Comparison of ENCODE assay signal across 18 mouse cellular contexts in genomic region chr1:190996346-190996877, GRCm38 (mm10). TPM values are rescaled to one million over a fixed set of nuclear protein-coding genes. Genes with fewer than 3 reads are reported as not detected.
A peak's percentile ranks its signal among the peaks of the same experiment; 100 is the strongest.
DNase-seq lines count a peak whose midpoint lies in the region; ATAC-seq and TF ChIP-seq lines count a peak whose summit lies in the region.
"Had no signal": no experiment of that assay in that cellular context is flagged by ENCODE, and none has a peak within 500 bp of the region (broad histone marks: within the 10 kb centered on the region; RNA-seq: fewer than 3 reads in every experiment).

No protein-coding gene starts in this region.

- peak; percentile 64 for TF ChIP-seq RAD21 in CH12.LX (IDR thresholded peaks at IDR 0.05; ENCODE audit: low read depth, low read length)

- TF ChIP-seq CTCF in left cerebral cortex, adult 2 months (IDR thresholded peaks at IDR 0.05) = peak; percentile 44
- TF ChIP-seq CTCF in CH12.LX (conservative IDR thresholded peaks at IDR 0.05 in 1 of 2, IDR thresholded peaks at IDR 0.05 in 1 of 2; ENCODE audit: low read depth in 2 of 2, low read length in 2 of 2) = peak in 1 of 2 experiments; percentile 62; a peak in 3 of 4 replicates
- TF ChIP-seq CTCF in bone marrow macrophage, adult 2 months (IDR thresholded peaks at IDR 0.05; ENCODE audit: low read depth, low read length) = no peak

- H3K27ac ChIP-seq in forebrain, embryonic 11.5 days (ENCODE audit: low read depth, low read length) = no peak overlapping the region
- H3K27ac ChIP-seq in forebrain, embryonic 14.5 days (ENCODE audit: low read depth, low read length) = no peak overlapping the region
- no peak overlapping the region for H3K27ac ChIP-seq in left cerebral cortex, adult 2 months
- H3K27ac ChIP-seq in CH12.LX (ENCODE audit: insufficient read depth, low read depth) = no peak overlapping the region
- H3K27ac ChIP-seq in bone marrow macrophage, adult 2 months (ENCODE audit: insufficient read depth, low read depth, low read length) = peak overlapping the region; percentile 90
- H3K27ac ChIP-seq: embryonic facial prominence, embryonic 12.5 days; forebrain, embryonic 12.5 days; limb, embryonic 12.5 days; midbrain, embryonic 15.5 days; neural tube, embryonic 12.5 days had no signal

- no peak overlapping the region for H3K9ac ChIP-seq in forebrain, embryonic 11.5 days (ENCODE audit: low read length)
- no peak overlapping the region for H3K9ac ChIP-seq in forebrain, embryonic 14.5 days (ENCODE audit: low read length)
- no peak overlapping the region for H3K9ac ChIP-seq in CH12.LX (ENCODE audit: insufficient read depth, low read depth)
- H3K9ac ChIP-seq: embryonic facial prominence, embryonic 12.5 days; forebrain, embryonic 12.5 days; limb, embryonic 12.5 days; midbrain, embryonic 15.5 days; neural tube, embryonic 12.5 days had no signal

- peak; percentile 30 for DNase-seq in forebrain, embryonic 11.5 days (ENCODE audit: low spot score)
- no peak for DNase-seq in forebrain, embryonic 14.5 days (ENCODE audit: low spot score)
- no peak for DNase-seq in left cerebral cortex, adult 2 months (ENCODE audit: extremely low spot score in 1 of 2, low spot score in 2 of 2)
- DNase-seq in left cerebral cortex, adult 11 months (ENCODE audit: low spot score) = no peak
- no peak for DNase-seq in CH12.LX (ENCODE audit: extremely low read depth)
- no peak for DNase-seq in thymus, postnatal 36 days
- no peak for DNase-seq in ovary, postnatal 10 days (ENCODE audit: low spot score)
- DNase-seq: thymus, adult 2 months had no signal

- no peaks in the 10 kb centered on the region for H3K27me3 ChIP-seq in forebrain, embryonic 11.5 days (ENCODE audit: control insufficient read depth, insufficient read depth, low read length)
- H3K27me3 ChIP-seq in forebrain, embryonic 14.5 days (replicated peaks; ENCODE audit: control insufficient read depth, insufficient read depth, low read length) = no peaks in the 10 kb centered on the region
- H3K27me3 ChIP-seq in CH12.LX (replicated peaks) = no peaks in the 10 kb centered on the region
- H3K27me3 ChIP-seq: embryonic facial prominence, embryonic 12.5 days; forebrain, embryonic 12.5 days; limb, embryonic 12.5 days; midbrain, embryonic 15.5 days; neural tube, embryonic 12.5 days had no signal

- no peaks in the 10 kb centered on the region for H3K79me2 ChIP-seq in CH12.LX (replicated peaks; ENCODE audit: control insufficient read depth, extremely low read depth, insufficient read depth, poor library complexity, severe bottlenecking)

- no peak for TF ChIP-seq POLR2A in CH12.LX (IDR thresholded peaks at IDR 0.05; ENCODE audit: low read depth, low read length)
- no peak for TF ChIP-seq POLR2A in bone marrow macrophage, adult 2 months (IDR thresholded peaks at IDR 0.05; ENCODE audit: borderline replicate concordance, low read depth, low read length)

- no peaks in the 10 kb centered on the region; the same call in 1 of the 2 replicates for H3K9me3 ChIP-seq in forebrain, embryonic 11.5 days (ENCODE audit: control insufficient read depth, low read length)
- H3K9me3 ChIP-seq in forebrain, embryonic 14.5 days (replicated peaks; ENCODE audit: control insufficient read depth, low read length) = no peaks in the 10 kb centered on the region
- H3K9me3 ChIP-seq in CH12.LX (replicated peaks; ENCODE audit: low read length) = peaks cover 9% of the 10 kb centered on the region
- H3K9me3 ChIP-seq: embryonic facial prominence, embryonic 12.5 days had no signal

- H3K4me3 ChIP-seq in forebrain, embryonic 11.5 days (ENCODE audit: low read depth, low read length) = no peak overlapping the region
- no peak overlapping the region for H3K4me3 ChIP-seq in forebrain, embryonic 14.5 days (ENCODE audit: low read depth, low read length)
- no peak overlapping the region for H3K4me3 ChIP-seq in left cerebral cortex, adult 2 months
- no peak overlapping the region for H3K4me3 ChIP-seq in CH12.LX (replicated peaks in 1 of 3; ENCODE audit: low read depth in 2 of 3, low read length in 2 of 3, poor library complexity in 1 of 3)
- no peak overlapping the region for H3K4me3 ChIP-seq in bone marrow macrophage, adult 2 months (ENCODE audit: insufficient read depth, low read length)
- H3K4me3 ChIP-seq: embryonic facial prominence, embryonic 12.5 days; forebrain, embryonic 12.5 days; limb, embryonic 12.5 days; midbrain, embryonic 15.5 days; neural tube, embryonic 12.5 days had no signal

- 73% methylated on average over 6 of the region's 6 CpGs for WGBS in forebrain, embryonic 11.5 days
- 70% methylated on average over 6 of the region's 6 CpGs for WGBS in forebrain, embryonic 14.5 days

- no peaks in the 10 kb centered on the region for H3K36me3 ChIP-seq in forebrain, embryonic 11.5 days (ENCODE audit: control insufficient read depth, insufficient read depth, low read length)
- no peaks in the 10 kb centered on the region for H3K36me3 ChIP-seq in forebrain, embryonic 14.5 days (ENCODE audit: control insufficient read depth, insufficient read depth, low read length)
- peaks cover 0 to 5% of the 10 kb centered on the region in 2 experiments for H3K36me3 ChIP-seq in CH12.LX (replicated peaks in 1 of 2; ENCODE audit: control insufficient read depth in 1 of 2, insufficient read depth in 1 of 2, low read length in 1 of 2)
- H3K36me3 ChIP-seq: embryonic facial prominence, embryonic 12.5 days; forebrain, embryonic 12.5 days; limb, embryonic 12.5 days; midbrain, embryonic 15.5 days; neural tube, embryonic 12.5 days had no signal

- intact Hi-C loops in left cerebral cortex, adult 2 months (cut with DNase I) = no loop called here

- no peak overlapping the region for H3K4me2 ChIP-seq in forebrain, embryonic 11.5 days (ENCODE audit: low read depth, low read length, severe bottlenecking)
- no peak overlapping the region for H3K4me2 ChIP-seq in forebrain, embryonic 14.5 days (ENCODE audit: low read length)
- H3K4me2 ChIP-seq in CH12.LX (ENCODE audit: insufficient read depth, low read depth, poor library complexity, severe bottlenecking) = no peak overlapping the region
- H3K4me2 ChIP-seq: embryonic facial prominence, embryonic 12.5 days; forebrain, embryonic 12.5 days; limb, embryonic 12.5 days; midbrain, embryonic 15.5 days; neural tube, embryonic 12.5 days had no signal

- H3K4me1 ChIP-seq in forebrain, embryonic 11.5 days (replicated peaks; ENCODE audit: control insufficient read depth, insufficient read depth, low read length) = no peaks in the 10 kb centered on the region
- no peaks in the 10 kb centered on the region for H3K4me1 ChIP-seq in forebrain, embryonic 14.5 days (ENCODE audit: control insufficient read depth, insufficient read depth, low read length)
- H3K4me1 ChIP-seq in CH12.LX (ENCODE audit: control insufficient read depth in 1 of 2, insufficient read depth in 2 of 2) = peaks cover 0 to 5% of the 10 kb centered on the region in 2 experiments; a peak in 1 of 4 replicates
- peaks cover 26% of the 10 kb centered on the region for H3K4me1 ChIP-seq in bone marrow macrophage, adult 2 months (ENCODE audit: control insufficient read depth, insufficient read depth, low read length)
- H3K4me1 ChIP-seq: embryonic facial prominence, embryonic 12.5 days; forebrain, embryonic 12.5 days; limb, embryonic 12.5 days; midbrain, embryonic 15.5 days; neural tube, embryonic 12.5 days had no signal

- dilution Hi-C loops in CH12.LX (cut with MboI; ENCODE audit: extremely low pct_ligation_motif_present, extremely low pct_unique_long_range_greater_than_20kb, low sequenced_read_pairs) = no loop called here

- TF ChIP-seq EP300 in CH12.LX (IDR thresholded peaks at IDR 0.05; ENCODE audit: low read length) = no peak

- in situ Hi-C loops in CH12.LX (cut with MboI; ENCODE audit: low pct_ligation_motif_present, low pct_unique_long_range_greater_than_20kb, low sequenced_read_pairs) = no loop called here

- ATAC-seq in forebrain, embryonic 11.5 days (replicated peaks; ENCODE audit: low FRiP score) = no peak
- ATAC-seq in forebrain, embryonic 14.5 days = no peak
- ATAC-seq: midbrain, embryonic 15.5 days had no signal

TF ChIP-seq in CH12.LX, 34 proteins besides CTCF, POLR2A, EP300 and RAD21:
- TF ChIP-seq ZNF384 (IDR thresholded peaks at IDR 0.05; ENCODE audit: low read depth, low read length) (no peak), SMC3 (IDR thresholded peaks at IDR 0.05; ENCODE audit: low read depth, low read length) (peak; percentile 50)

RNA-seq across cellular contexts. Expression of gene Vash2, which starts 17.3 kb away (rescaled TPM):
- 53.2 and 54.0 TPM in 2 replicates for polyA plus RNA-seq in forebrain, embryonic 11.5 days (2014; fragmentation: Nextera tagmentation; extraction: Ambion mirVana)
- polyA plus RNA-seq in forebrain, embryonic 14.5 days (2014; fragmentation: Nextera tagmentation; extraction: Ambion mirVana) = 77.3 and 98.6 TPM in 2 replicates
- 1 to 10 TPM; 2.6 to 2.7 TPM for total RNA-seq in left cerebral cortex, adult 2 months (2021)
- total RNA-seq in CH12.LX (2012; rRNA removed) (0.04 and 0.08 TPM in 2 replicates), CH12.LX (2014; rRNA removed) (0.05 and 0.17 TPM in 2 replicates)
- polyA plus RNA-seq in CH12.LX (2012; ENCODE audit: insufficient read length, low read depth) = 0.16 and 0.25 TPM in 2 replicates
- 0.28 and 0.33 TPM in 2 replicates for polyA plus RNA-seq in bone marrow macrophage, adult 2 months (2012; ENCODE audit: insufficient read depth, insufficient read length, missing spikeins)

RNA-seq across cellular contexts. Expression of gene Flvcr1, which starts 29.5 kb away (rescaled TPM):
- 12.3 and 14.0 TPM in 2 replicates for polyA plus RNA-seq in forebrain, embryonic 11.5 days (2014; fragmentation: Nextera tagmentation; extraction: Ambion mirVana)
- 6.0 and 8.4 TPM in 2 replicates for polyA plus RNA-seq in forebrain, embryonic 14.5 days (2014; fragmentation: Nextera tagmentation; extraction: Ambion mirVana)
- 10 to 100 TPM; 14.4 to 16.8 TPM for total RNA-seq in left cerebral cortex, adult 2 months (2021)
- total RNA-seq in CH12.LX (2012; rRNA removed) (40.0 and 47.9 TPM in 2 replicates), CH12.LX (2014; rRNA removed) (86.8 and 93.8 TPM in 2 replicates)
- 35.9 and 37.5 TPM in 2 replicates for polyA plus RNA-seq in CH12.LX (2012; ENCODE audit: insufficient read length, low read depth)
- 30.3 and 33.8 TPM in 2 replicates for polyA plus RNA-seq in bone marrow macrophage, adult 2 months (2012; ENCODE audit: insufficient read depth, insufficient read length, missing spikeins)

RNA-seq across cellular contexts. Expression of gene Spata45, which starts 40.0 kb away (rescaled TPM):
- polyA plus RNA-seq in forebrain, embryonic 11.5 days (2014; fragmentation: Nextera tagmentation; extraction: Ambion mirVana) = not detected in 2 replicates
- not detected in 2 replicates for polyA plus RNA-seq in forebrain, embryonic 14.5 days (2014; fragmentation: Nextera tagmentation; extraction: Ambion mirVana)
- total RNA-seq in left cerebral cortex, adult 2 months (2021) = not detected
- total RNA-seq in CH12.LX (2012; rRNA removed) (not detected in 2 replicates), CH12.LX (2014; rRNA removed) (not detected in 2 replicates)
- polyA plus RNA-seq in CH12.LX (2012; ENCODE audit: insufficient read length, low read depth) = 0.76 TPM in 1 of 2 replicates, not detected in the other
- not detected in 2 replicates for polyA plus RNA-seq in bone marrow macrophage, adult 2 months (2012; ENCODE audit: insufficient read depth, insufficient read length, missing spikeins)
- total RNA-seq: gastrocnemius, postnatal 10 days; heart, postnatal 10 days; layer of hippocampus, postnatal 36 days had no signal
- polyA plus RNA-seq: embryonic facial prominence, embryonic 12.5 days; forebrain, embryonic 12.5 days; kidney, embryonic 16.5 days; limb, embryonic 12.5 days; midbrain, embryonic 15.5 days; thymus, adult 2 months had no signal

Comparison
In these comparisons a context has a peak if more than half of its experiments do, and no peak if none do; other contexts are left out.
1. RNA of gene Vash2, which starts 17.3 kb away (polyA plus RNA-seq): 77.3 to 98.6 TPM in forebrain, embryonic 14.5 days and 53.2 to 54.0 TPM in forebrain, embryonic 11.5 days; 0.28 to 0.33 TPM in bone marrow macrophage, adult 2 months and 0.16 to 0.25 TPM in CH12.LX; every median in the first group is over 10 times any median in the second.